Mouse (Mus musculus) layer of hippocampus, adult 8-10 months (tissue): ENCODE data around the gene Ptma. TPM values are rescaled to one million over a fixed set of nuclear protein-coding genes. Genes with fewer than 3 reads are reported as not detected.
"Not testable (repeated sequence)": the region's sequence is repeated elsewhere in the genome, so short reads cannot be mapped to it uniquely, and the experiment has no call there.

Experiments
- DNase-seq, 2 experiments: peaks; one replicate each; pipeline ENCODE4 v3.0.0; 2022; ENCODE audit warnings: low spot score in 2 of 2
- total RNA-seq, 4 experiments: library from RNA; stranded (reverse); gene quantifications; 2 replicates each; pipeline ENCODE4 v1.2.4; 2022

Ptma gene
- total RNA-seq, 4 experiments from 2014 or later, result 420 to 464 (median 444) TPM

DNA sequence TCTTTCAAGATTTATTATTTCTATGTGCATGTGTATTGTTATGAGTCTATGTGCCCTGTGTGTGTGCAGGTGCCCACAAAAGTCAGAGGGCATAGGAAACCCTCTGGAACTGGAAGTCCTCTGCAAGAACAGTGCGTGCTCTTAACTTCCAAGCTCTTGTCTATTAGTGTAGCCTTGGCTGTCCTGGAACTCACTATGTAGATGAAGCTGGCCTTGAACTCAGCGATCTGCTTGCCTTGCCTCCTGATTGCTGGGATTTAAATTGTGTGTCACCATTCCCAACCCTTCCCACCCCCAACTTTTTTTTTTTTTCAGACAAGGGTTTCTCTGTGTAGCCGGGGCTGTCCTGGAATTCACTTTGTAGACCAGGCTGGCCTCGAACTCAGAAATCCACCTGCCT is 30.2 kb upstream of the Ptma start:
- DNase-seq, result no peak

DNA sequence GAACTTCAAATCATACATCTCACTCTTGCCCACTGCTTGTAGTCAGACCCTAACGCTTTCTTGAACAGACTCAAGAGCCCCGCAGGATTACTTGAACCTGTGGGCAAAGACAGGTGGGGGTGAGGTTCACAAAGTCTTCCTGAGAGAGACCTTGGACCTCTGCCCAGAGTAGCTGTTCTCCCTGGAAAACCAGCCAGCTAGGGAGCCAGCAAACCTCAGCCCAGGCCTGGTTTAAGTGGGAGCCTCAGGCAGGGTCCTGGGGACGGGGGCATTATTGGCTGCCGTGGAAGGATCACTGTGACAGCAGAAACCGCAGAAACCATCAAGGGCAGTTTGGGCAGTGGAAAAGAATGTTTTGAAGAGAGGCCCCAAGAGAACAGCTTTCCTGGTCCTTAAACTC is 29.2 kb upstream of the Ptma start:
- no peak for DNase-seq

DNA sequence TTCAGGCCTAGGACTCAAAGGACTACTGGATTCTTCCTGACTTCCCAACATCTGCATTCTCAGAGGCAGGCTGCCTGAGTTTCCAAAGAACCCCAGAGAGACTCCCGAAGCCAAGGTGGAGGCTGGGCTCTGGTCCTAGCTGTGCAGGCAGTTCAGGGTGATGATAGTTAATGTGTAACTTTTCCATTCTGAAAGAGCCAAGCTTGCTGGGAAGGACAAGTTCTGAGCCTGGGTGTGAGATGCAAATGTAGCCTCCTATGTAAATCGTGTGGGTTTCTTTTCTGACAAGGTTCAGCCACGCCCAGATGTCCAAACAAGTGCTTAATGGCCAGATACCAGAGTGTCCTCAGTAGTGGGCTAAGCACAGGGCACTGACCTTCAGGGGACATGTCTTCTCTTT is 28.5 kb upstream of the Ptma start:
- no peak for DNase-seq

DNA sequence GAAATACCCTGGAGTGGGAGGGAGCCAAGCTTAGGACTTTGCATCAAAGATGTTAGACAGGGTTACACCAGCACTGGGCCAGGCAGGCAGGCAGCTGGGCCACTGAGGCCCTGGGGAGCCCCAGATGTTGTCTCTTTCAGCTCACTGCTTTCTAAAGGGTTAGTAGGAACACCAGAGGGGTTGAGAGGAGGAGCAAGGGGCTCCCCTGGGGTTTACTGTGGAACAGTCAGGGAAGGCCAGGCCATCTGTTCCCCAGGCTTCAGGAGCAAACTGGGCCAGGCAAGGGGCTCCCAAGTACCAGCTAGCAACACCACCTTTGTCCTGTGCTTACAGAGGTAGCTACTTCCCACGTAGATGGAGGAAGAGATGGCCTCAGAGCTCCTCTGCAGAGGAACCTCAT is 27.9 kb upstream of the Ptma start:
- DNase-seq, result no peak

DNA sequence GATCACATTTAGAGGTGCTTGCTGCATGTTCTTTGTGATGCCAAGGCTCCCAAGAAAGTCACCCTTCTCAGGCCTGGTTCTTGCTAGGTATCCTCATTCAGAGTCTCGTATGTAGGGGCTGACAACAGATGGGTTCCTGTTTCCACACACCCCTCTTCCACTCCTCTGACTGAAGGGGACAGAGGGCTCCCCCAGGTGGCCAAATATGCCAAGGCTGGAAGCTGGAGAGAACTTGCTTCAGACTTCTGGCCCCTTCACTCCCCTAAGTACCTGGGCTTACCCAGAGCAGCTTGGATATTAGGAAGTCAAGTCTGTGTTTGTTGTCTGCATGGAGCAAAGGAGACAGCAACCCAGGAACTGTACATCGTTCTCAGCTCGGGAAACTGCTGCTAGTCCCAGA is 26.6 kb upstream of the Ptma start:
- no peak for DNase-seq

DNA sequence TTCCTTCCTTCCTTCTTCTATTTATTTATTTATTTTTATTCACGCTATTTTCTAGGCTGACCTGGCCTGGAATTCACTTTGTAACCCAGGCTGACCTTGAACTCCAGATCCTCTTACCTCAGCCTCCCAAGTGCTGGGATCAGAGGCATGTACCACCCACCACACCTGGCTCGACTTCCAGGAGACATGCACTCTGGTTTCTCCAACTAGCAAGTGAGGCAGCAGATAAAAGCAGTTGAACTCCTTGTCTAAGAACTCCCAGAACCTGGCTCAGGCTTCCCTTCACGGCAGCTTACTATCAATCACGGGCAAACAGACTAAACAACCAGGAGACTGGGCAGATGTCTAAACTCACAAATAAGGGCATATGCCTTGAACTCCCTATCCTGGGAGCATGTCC is 25.8 kb upstream of the Ptma start:
- DNase-seq, result no peak

DNA sequence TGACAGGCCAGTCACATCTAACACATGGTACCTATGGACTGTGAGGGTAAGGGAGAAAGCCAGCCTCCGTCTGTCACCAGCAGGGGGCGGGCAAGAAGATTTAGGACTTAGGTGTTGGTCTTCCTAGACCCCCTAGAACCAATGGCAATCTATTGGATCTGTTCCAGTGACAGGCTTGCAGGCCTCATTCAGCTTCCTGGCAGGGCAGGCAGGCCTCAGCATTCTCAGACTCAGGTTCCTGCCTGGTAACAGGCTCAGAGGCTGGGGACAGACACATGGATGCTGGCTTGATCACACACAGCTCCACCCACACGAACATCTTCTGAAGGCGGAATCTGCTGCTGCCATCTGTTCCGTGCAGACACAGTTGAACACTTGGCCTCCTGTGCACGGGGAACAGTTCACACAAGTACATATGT is 25.4 kb upstream of the Ptma start:
- DNase-seq, result peak; percentile 89 to 90

DNA sequence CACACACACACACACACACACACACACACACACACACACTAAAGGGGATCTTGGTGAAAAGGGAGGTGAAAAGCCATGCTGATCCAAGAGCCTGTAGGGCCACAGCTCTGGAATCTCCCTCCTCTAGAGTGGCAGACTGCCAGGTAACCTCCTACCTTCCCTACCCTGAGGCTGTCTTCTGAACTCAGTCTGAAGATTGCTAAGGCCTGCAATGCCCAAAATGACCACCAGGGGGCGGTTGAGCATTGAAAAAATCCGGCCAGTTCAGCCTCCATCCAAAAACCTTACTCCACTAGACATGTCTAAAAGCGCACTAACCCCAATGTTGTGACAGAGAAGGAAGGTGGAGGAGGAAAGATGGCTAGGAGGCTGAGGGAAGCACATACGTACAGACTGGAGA is 25.0 kb upstream of the Ptma start:
- peak; percentile 91 to 97 for DNase-seq

DNA sequence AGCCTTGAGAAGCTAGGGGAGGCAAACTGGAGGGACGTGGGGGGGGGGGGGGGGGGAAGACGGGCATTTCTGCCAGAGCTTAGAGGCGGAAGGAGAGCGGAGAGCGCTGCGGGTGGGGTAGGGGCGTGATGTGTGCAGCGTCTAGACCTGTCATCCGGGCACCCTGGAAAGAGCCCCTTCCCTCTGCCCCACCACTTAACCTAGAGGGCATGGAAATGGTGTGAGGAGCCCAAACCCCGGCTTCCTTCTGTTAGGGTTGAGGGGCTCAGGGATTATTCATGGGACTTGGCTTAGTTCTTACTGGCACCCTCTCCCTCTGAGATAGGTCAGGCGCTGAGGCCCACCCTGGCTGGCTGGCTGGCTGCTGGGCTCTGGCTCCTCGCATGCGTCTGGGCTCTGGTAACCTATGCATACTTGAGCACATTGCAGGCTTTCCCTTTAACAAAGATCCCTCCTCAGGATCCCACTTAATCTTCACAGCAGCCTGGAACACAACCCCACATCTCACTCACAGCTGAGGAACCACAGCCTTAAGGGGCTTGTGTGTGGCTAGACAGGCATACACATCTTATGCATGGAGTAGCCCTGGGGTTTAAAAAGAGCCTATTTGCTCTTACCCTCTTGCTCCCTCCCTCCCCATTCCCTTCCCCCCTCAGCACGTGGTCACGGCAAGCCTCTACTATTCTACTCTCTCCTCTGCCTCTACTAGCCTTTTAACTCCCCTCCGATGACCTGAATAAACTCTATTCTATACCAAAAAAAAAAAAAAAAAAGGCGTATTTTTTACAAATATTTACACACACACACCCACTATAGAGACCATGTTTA is 24.1 kb upstream of the Ptma start:
- no peak for DNase-seq

DNA sequence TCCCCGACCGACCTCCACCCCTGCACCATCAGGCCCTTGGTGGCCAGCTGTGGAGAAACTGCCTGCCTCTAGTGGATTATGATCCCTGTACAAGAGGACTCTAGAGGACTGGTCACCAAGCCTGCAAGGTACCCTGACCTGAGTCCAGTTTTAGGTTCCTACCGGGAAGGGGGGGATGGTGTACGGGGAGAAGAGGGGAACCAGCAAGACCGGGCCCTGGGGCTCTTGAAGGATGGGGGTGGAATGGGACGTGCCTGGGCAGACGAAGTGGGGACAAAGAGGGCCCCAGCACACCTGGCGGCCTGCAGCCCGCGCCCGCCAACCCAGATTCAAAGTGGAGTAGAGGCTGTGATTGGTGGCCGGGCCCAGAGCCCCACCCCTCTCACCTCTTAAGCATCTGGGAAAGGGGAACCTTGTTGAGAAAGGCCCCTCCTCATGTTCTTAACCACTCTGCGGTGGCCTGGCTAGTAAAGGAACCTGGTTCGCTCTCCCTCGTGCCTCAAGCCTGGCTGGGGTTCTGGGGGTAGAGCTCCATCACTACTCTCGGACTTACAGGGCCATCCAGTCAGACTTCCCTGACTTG is 23.3 kb upstream of the Ptma start:
- DNase-seq, result no peak

DNA sequence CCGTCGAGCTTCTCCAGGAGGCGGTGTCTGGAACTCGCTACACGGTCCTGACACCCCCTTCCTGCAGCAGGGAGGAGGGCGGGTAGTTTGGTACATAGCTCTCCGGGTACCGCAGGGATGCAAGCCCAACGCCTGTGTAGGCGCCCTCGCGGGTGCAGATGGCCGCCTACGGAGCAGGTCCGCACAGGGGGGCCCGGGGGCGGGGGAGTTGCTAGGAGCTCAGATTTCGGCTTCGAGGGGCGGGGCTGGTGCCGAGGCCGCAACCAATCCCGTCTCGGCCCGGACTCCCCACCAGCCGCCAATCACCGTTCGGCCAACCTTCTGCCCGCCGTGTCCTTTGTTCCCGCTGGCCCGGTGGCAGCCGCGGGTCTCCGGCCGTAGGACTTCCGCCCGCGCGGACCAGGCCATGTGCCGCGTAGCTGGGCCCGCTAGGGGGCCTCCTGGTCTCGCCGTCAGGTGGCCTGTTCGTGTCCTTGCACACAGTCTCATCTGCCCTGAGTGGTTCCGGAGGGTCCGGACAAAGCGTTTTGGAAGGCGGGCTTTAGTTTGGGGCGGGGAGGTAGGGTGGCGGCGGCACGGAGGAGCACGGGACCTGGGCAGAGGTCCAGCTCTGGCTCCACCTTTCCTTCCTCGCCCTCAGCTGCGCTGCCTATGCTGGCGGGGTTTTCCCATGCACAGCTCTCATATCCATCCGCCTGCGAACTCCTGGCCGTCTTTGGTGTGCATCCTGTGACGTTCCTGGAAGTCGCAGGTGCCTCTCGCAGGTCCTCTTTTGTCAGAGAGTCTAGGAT is 22.4 kb upstream of the Ptma start:
- DNase-seq, result peak; percentile 95 to 97

DNA sequence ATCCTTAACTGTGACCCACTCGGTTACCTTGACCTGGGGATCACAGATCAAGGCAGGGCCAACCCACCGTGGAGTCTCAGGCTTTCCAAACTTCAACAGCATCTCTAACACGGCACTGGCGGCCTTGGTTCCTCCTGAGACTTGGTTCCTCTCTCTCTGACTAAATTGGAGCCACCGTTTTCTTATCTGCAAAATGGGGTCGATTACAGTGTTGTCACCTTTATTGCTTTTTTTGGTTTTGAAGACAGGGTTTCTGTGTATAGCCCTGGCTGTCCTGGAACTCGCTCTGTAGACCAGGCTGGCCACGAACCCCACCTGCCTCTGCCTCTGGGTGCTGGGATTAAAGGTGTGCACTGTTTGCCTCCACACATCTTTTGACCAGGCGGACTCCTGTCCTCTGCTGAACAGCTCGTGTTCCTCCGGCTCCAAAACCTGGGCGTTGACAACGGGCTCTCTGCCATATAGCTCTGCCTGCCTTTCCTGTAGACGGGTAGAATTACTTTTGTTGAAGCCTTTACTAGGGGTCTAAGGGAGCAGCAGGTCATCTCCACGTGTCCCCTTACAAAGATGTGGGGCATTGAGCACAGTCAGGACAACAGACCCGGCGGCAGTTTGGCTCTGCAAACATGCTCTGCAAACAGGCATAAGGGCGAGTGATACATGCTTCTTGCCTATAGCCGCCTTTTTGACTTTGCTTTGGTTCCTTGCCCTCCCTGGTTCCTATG is 21.7 kb upstream of the Ptma start:
- no peak for DNase-seq

DNA sequence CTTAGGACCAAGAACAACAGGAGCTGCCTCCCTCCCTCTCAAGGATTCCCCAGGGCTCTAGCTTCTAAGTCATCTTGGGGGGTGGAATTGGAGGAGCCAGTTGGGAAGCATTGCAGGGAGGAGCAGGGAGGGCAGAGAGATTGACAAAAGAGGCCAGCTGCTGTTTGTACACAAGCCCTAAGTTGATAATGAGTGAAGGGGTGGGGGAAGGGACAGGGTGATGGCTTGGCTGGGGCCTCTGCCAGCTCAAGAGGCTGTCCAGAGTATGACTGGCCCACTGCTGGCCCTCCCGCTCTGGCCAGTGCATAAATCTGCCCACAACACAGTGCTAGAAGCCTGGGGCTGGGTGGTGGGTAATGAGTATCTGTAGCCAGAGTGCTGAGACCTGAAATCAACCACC is 21.1 kb upstream of the Ptma start:
- DNase-seq, result peak in 1 of 2 experiments; percentile 66

DNA sequence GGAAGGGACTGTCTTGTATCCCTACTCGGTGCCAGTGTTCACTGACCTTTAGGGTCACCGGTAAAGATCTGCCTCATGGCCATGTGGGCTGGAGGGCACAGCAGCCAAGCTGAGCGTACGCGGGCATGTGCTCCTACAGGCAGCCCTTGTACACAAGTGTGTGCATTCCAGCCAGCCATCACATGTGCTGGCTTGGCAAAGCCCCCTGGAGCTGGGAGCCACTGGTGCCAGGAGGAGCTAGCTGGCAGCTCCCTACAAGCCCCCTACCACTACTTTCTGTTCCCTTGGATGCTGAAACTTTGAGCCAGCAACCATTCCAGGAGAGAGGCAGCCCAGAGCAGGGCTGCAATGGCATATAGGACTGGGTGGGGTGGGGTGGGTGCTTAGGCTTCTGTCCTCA is 20.1 kb upstream of the Ptma start:
- DNase-seq, result no peak

DNA sequence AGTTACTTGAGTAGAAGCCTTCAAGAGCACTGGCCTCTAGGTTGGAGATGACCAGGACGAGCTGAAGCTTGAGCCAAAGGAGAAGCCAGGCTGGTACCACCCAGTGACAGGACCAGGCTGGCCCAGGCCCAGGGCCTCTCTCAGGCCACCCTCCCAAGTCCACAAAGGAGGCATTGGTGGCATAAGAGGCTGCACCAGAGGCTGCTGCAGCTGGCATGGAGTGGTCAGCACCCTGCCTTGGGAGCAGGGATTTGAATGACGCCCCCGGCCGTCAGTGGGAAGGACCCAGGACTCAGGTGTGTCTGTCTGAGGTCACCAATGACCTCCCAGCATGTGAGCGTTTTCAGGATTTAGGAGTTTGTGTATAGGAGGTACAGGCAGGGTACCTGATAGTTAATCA is 18.7 kb upstream of the Ptma start:
- no peak for DNase-seq

DNA sequence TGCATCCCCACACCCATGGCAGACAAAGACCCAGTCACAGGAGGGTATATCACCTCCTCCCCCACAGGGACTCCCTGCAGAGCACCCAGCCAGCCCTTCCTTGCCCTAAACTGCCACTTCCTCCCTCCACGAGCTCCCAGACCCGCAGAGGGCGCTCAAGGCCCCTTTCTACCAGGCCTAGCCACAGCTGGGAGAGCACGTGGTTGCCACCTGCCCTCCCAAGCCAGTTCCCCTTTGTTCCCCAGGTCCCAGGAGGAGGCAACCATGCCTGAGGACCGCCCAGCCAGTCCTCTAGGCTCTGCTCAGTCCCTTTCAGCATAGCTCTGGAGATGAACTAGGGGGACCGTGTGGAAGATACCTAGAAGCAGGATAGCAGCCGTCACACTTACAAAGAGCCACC is 17.1 kb upstream of the Ptma start:
- peak; percentile 73 to 84 for DNase-seq

DNA sequence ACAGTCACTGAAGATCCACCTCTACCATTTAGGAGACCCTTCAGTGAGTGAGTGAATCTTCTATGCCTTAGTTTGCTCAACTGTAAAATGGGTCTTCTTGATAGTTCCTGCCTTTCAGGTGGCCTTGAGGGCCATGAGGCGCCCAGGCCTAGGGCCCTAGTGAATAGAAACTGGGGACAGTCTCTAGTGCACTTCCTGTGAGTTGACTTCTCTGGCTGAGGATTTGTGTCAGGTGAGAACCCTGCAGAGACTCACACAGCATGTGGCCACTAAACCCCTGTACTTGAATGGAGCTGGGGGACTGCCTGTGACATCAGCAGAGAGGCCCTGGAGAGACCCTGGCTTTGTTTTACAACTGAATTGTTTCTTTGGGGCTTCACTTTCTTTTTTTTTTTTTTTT is 16.3 kb upstream of the Ptma start:
- DNase-seq, result no peak

DNA sequence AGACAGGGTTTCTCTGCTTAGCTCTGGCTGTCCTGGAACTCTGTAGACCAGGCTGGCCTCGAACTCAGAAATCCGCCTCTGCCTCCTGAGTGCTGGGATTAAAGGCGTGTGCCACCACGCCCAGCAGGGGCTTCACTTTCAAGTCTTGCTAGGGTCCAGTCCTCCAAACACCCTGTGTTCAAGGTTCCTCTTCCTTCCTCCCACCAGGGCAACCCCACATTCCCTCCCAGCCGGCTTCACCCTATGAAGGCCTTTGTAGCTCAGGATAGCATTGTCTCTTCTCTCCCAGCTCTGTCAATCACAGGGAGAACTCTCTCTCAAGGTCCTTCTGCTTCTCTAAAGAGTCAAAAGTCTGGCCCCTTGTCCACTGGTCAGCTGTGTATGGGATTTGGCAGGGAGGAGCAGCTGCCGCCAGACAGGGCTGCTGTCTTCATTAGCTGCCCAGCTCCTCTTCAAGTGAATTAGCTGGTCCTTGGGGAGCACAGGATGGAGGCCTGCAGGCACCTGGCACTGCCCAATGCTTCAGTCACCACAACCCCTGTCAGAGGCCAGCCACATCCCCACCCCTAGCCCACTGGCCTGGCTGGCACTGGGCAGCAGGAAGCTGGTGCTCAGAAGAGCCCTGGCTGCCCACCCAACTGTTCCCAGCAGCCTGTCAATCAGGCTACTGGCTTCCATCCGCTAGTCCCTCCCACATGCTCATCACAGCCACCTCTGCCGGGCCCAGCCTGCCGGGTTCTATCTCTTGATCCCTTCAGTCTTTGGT is 15.7 kb upstream of the Ptma start:
- no peak for DNase-seq

DNA sequence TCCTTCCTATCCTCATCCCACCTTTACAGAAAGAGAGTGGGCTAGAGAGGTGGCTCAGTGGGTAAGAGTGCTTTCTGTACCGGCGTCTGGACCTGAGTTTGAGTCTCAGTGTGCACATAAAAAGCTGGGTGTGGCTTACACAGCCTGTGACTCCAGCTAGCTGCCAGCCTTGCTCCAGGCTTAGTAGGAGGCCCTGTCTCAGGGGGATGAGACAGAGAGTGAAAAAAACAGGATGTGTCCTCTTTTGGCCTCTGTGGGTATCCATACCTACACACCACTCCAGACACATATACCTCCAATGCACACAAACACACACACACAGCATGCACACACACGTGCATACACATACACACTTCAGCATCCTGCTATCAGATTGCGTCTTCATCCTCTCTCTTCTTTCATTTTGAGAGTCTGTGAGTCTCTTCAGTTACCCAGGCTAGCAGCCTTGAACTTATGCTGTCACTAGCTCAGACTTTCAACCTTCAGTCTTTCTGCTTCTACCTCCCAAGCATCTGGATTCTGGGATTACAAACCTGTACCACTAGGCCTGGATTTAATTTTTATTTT is 14.3 kb upstream of the Ptma start:
- no peak for DNase-seq

DNA sequence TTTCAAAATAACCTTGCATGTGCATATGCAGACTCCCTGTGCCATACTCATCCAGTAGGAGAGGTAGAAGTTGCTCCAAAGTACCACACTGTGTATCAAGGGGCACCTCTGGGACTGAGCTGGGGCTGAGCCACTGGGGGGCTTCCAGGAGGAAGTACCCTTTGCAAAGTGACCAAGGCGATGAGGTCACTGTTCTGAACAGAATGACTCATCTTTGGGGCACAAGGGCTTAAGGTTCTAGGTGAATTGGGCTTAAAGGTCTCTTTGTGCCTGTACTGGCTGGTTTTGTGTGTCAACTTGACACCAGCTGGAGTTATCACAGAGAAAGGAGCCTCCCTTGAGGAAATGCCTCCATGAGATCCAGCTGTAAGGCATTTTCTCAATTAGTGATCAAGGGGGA is 13.5 kb upstream of the Ptma start:
- not testable (repeated sequence) for DNase-seq
